Mouse (Mus musculus) urinary bladder, adult 2 months (tissue): ENCODE measurements at regions not wholly inside any gene's neighbourhood (a gene's known extent, or its start where the extent isn't known, plus 50 kb on each side); places are given as distances from the start of the nearest gene placed in this dataset.

Experiments
- DNase-seq: peaks from one replicate; pipeline ENCODE4 v3.0.0; 2022; ENCODE audit warnings: low spot score

DNA sequence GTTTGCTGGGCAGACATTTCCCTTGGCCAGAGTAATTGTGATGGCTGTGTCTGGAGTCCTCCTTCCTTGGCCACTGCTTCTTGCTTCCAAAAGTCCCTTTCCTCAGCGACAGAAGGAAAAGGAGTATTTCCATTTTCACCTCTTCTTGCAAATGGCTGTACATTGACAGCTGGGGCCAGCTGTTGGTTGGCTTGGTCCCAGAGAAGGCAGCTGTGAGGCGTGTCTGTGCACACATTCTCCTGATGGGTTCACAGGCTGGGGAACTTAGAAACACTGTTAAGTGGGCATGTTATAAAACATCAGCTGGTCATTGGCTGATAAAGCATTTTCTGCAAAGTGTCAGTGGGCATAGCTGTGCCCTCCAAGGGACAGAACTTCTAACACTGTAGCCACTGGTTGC is 290.4 kb upstream of the Trpc7 start:
- DNase-seq = no peak

DNA sequence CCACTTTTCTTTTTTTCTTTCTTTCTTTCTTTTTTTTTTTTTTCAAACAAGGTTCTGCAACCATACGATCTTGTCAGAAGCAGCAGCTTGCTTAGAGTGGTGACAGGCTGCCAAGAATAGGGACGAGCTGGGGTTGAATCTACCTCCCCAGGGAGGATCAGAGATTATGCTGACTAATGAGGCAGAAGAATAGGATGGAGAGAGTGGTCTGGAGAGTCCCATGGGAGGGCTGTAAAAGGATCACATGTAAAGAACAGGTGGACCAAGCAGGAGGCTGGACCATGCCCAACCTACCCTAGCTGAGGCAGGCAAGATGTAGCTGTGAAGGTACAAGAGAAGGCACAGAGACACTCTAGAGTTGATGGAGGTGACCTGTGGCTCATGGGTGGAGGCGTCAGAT is 274.4 kb upstream of the Trpc7 start:
- DNase-seq = no peak

DNA sequence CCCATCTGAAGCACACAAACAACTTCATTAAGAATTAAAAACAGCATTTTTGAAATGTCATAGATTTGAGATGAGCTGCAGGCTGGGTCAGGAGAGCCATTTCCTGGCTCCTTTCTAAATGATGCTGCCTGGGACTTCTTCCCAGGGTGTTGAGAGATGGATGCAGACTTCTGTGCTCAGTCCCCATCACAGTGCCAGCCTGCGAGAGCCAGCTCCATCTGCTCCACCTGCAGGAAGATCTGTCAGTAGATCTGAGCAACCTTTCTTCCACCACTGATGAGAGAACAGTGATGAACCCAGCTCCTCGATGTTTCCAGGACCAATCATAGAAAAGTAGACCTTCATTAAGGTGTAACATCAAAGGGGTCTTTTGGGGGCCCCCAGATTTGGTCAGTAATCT is 273.8 kb upstream of the Trpc7 start:
- no peak for DNase-seq

DNA sequence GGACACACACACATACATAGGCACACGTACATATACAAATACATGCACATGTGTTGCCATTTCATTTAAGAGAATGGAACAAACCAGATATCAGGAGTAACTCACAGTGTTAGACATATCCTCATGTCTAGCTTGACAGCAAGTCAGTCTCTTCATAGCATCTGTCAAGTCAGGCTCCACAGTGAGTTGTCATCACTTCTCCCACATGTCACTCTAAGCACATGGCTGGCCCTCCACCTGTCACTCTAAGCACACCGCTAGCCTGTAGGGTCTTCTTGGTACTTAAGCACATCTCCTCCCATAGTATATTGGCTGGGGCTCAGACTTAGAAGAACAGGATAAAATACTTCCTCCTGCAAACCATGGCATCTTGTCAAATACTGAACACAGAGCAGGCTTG is 269.6 kb upstream of the Trpc7 start:
- DNase-seq = no peak

DNA sequence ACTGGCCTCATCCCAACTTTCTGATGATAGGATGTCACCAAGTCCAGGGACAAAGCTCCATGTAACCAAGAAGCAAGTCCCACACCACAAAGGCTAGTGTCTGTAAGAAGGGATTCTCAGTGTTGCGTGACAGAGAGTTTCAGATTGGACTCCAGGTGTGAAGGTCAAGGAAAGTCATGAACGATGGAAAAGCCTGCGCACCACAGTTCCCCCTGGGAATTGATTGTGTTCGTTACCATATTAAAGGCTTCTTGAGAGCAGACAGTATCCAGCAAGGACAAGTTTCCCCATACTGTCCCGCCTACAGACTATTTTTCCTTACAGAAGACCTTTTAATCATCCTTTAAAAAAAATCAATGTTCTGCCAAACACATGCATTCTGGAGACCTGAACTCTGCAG is 257.0 kb upstream of the Trpc7 start:
- DNase-seq = no peak

DNA sequence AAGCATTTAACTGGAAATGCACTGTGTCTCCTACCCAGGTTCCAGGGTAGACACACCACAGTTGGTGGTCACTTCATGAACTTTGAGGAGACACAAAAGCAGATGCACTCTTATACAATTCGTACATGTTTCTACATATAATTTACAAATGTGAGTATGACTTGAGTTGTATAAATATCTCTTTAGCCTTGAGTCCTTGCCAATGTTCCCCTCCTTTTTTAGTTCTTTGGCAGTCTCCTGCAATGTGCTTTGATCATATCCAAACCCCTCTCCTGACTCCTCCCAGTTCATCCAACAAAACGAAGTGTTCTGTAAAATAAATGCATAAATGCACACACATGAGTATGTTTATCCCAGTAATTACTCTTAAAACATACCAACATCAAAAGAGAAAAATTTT is 251.8 kb upstream of the Trpc7 start:
- DNase-seq = no peak

DNA sequence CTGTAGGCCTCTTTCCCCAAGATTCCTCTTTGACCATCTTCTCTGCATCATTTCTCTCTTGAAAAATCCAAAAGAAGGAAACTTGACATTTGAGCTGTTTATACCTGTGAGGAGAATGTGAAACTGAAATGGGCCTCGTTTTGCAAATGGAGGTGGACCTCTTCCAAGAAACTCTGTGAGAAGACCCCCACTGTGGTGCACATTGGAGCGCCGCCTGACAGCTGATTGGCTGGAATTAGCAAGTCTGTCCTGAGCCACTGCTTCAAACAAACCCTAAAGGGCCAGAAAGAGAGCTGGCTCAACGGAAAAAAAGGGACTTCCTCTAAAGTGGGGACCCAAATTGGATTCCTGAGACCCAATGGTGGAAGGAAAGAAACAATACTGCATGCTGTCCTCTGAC is 250.9 kb upstream of the Trpc7 start:
- no peak for DNase-seq

DNA sequence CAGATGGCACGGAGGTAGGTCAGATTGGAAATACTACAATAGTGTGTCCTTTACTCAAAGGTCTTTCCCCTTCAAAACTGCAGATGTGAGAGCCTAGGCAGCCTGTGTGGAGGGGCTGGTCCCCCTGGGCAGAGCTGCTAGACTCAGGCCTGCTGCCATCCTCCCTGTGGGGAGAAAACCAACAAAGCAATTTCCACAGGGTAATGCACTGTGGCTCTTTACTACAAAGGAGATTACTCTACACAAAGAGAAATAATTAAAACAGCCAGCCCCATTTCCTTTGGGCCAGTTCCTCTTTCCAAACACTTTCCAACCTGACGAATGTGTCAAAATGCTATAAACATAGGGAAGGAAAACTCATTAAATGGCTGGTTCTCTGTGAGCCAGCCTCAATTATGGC is 250.0 kb upstream of the Trpc7 start:
- no peak for DNase-seq

DNA sequence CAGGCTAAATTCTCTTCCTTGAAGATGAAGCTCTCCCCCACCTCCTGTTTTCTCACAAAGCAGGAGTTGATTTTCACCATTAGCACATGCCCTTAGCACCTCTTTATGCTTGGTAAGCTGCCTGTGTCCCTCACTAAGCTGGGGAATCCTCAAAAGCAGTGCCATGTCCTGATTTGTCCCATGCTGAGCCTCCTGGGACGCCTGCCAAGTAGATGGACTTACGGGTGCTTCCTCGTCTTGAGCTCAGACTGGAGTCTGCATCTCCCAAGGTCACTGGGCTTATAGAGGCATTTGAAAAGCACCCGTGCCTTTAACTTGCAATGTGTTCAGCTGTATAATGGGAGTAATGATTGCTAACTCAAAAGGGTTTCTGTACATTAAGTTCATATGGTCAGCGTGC is 247.1 kb upstream of the Trpc7 start:
- DNase-seq = no peak

DNA sequence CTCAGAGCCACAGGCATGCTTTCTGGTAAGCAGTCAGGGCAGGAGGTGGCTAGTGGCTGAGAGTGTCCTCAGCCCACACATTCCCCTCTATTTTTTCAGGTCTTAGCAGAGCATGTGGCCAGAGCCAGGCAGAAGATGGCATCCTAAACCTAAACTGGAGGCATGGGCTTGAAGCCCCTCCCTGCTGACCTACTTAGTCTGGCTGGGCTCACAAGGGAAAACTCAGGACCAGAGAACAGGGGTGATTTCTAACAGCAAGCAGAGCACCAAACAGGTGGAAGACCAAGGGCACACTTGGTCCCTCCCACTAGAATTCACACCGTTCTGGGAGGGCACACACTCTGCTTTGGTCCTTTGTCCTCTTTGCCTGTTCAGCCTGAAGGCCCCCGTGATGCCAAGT is 246.6 kb upstream of the Trpc7 start:
- no peak for DNase-seq

DNA sequence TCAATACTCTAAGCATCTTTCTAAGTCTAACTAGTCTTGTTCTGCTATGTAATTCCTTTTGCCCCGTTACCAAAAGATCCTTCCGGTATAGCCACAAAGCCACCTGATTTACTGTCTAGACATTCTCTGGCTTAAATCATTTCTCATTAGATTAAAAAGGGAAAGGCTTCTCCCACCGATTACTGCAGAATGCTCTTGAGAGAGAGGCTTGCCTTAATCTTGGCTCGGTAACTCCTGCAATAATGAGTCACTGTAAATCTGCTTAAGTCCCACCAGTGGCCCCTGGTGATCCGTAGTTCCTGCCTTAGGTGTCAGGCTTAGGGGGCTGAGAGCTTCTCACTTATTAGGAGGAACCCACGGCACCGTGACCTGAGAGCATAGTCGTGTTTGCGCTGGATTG is 220.1 kb upstream of the Trpc7 start:
- DNase-seq = no peak

DNA sequence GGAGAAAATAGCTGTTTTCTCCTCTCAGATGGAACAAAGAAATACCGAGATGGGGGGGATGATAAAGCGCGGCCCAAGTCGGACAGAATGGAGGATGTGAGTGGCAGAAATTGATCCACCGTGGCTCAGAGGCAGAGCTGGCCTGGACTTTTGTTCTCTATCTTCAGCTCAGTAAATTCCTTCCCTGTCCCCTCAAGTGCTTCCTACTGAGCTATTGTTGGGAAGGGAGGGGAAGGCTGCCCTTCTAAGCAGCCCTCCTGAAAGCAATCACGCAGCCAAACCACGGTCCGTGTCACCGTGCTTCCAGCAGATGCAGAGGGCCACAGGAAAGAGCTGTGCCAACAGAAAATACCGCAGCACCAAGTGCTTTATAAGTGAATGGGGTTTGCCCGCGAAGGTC is 212.2 kb upstream of the Trpc7 start:
- no peak for DNase-seq

DNA sequence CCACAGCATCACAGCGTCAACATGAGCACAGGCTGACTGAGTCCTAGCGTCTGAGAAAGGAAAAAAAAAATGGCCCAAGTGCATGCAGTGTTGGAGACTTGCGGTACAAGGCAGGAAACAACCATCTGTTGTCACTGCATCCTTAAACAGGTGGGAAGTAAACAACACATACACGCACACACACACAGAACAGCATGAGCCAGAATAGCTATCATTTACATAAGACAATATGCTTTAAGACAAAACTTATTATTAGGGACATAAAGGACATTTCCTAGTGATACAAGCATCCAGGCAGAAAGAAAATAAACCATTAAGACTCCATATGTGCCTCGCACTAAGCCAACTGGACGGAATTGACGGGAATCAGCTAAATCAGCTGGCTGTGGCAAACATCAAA is 203.8 kb upstream of the Trpc7 start:
- no peak for DNase-seq

DNA sequence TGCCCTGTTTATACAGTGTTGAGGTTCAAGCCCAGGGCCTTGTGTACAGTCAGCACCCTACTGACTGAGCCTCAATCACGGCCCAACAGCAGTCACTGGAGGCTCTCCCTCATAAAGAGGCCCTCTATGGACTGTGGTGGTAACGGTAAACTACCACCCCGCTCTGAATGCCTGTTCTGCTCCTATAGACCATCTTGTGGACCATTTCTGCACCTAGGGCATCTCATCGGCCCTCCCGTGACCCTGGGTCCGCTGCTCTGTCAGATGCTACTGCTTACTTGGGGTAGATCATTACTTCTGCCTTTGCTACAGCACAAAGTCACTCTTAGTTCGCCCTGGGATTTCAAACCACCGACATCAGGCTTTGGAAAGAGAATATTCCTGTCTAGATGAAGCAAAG is 196.1 kb upstream of the Trpc7 start:
- DNase-seq = no peak

DNA sequence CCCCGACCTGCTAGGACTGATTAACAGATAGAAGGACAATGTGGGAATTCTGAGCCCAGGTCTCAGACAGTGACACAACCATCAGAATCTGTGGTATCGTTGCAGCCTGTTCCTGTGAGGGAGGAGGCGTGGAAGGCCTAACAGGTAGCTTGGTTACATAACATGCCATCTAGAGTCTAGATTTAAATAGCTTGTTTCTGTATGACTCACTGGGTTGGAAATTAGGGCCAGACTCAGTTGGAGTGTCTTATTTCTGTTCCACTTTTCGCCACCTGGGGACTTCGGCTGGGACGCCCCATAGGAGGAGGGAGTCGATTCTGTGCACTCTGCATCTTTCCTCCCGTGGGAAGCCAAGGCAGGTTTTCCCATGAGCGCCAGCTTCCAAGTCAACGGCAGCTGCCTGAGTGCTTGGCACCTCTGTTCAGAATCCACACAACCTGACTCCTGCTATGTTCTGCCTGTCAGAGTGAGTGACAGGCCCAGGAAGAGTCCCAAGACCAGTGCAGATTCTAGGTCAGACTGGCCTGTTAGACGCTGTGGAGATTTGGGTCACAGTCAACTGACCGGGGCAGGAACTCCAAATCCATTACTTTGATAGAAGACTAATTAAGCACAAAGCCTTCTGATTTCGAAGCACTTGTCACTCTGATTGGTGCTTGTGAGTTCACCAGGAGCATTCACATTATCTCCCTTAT is 193.7 kb upstream of the Trpc7 start:
- no peak for DNase-seq

DNA sequence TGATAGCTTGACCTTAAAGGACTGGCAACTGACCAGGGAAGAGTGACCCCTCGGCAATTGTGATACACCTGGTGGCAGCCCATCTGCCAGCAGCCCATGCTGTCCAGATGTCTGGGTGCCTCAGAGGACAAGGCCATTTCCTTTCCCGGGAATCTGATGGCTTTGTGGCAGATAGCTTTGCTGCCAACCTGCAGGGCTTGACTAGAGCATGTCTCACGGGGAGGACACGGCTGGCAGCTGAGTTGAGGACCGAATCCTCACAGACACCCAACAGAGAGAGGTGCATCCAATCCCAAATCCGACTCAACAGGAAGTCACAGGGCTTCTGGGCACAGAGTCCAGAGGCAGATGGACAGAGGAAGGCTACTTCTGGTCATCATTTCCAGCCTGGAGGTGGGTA is 192.2 kb upstream of the Trpc7 start:
- DNase-seq = no peak

DNA sequence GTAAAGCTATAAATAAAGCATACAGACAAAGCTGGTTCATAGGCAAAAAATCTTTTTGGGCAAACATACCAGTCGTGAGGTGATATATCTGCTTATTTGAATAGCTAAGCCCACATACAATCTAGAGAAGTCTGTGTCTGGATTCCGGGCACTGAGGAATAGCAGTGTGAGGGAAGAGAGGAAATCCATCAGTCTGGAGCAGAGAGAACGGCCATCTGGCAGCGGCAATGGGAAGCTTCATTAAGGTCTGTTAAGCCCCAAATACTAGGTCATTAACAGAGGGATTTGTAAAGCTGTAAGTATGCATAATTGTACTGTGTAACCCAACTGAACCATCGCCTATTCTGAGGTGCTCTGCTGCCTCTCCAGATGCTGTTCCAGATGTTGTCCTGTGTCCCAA is 191.6 kb upstream of the Trpc7 start:
- no peak for DNase-seq

DNA sequence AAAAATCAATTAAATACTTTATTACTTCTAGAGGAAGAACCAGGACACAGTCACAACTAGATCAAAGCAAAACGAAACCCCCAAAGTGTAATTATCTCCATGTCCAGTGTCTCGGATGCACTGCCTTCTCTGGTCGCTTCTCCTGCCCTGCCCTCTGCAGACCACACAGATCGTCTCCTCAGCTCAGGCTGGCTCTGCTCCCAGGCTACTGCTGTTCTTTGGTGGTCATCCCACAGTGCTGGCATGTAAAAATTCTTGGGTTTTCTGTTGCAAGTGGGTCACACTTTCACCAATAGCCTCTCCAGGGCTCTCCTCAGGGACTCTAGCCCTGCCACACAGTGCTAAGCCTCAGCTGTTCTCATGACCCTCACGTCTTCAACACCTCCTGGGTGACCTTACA is 188.0 kb upstream of the Trpc7 start:
- DNase-seq = no peak

DNA sequence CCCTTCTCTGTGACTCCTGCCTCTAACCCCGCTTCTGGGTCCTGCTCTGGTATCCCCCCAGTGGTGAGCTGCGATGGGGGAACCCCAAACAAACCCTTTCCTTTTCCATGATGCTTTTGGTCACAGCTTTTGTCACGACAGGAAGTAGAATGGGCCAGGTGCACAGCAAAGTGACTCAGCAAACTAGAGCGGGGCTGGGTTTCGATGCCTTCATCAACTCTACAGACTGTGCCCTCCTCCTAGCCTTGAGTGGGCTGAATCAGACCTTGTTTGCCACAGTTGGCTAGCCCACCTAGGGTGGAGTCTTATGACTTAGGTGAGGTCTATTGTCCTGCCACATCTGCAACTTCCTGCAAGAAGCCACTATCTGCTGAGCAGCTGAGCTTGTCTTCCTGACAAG is 174.7 kb upstream of the Trpc7 start:
- DNase-seq = no peak

DNA sequence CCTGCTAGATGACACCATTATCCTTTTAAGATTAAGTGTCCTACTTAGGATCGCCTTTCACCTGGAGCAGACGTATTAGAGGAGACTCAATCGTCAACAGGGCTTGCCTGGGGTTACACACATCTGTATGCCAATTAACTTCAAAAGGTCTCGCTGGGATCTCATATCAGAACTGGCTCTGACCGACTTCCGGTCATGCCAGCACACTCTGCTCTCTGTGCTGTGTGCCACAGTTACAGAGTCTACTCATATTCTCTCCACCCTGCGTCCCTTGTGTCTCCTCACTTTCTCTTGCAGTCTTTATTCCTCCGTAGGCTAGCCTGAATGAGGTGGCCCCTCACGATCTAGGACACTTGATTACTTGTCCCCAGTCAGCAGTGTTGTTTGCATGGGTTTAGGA is 165.9 kb upstream of the Trpc7 start:
- no peak for DNase-seq

DNA sequence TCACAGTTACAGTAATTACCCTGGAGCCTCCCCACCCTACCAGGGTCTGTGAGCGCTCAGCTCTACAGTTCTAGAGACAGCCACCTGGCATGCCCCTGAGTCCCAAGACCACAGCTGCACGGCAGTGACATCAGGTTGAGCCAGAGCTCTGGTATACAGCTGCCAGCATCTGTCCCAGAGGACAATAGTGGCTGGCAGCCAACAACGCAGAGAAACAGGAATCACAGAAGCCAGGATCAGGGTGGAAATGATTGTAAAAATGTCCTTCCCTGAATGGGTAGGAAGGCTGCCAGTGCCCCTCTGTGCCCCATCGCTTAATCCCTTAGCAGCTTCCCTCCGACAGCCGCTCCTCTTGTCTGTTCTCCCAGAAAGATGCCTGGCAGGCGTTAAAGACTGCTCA is 165.3 kb upstream of the Trpc7 start:
- DNase-seq = no peak

DNA sequence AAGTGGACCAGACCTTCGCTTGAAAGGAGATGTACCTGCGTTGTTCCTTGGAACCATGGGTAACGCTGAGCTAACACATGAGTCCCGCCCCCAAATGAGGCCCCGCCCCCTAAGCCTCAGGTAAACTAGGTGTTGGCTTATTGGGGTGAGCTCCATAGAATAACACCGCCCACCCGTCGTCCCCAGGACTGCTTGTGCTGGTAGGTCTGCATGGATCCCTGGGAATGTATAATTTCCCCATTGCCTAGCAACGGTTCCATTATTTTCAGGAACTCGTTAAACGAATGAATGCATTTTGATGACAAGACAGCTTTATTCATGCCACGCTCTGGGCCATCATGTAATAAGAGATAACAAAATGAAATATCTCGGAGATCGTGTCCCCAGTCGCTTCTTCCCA is 161.0 kb upstream of the Trpc7 start:
- DNase-seq = no peak

DNA sequence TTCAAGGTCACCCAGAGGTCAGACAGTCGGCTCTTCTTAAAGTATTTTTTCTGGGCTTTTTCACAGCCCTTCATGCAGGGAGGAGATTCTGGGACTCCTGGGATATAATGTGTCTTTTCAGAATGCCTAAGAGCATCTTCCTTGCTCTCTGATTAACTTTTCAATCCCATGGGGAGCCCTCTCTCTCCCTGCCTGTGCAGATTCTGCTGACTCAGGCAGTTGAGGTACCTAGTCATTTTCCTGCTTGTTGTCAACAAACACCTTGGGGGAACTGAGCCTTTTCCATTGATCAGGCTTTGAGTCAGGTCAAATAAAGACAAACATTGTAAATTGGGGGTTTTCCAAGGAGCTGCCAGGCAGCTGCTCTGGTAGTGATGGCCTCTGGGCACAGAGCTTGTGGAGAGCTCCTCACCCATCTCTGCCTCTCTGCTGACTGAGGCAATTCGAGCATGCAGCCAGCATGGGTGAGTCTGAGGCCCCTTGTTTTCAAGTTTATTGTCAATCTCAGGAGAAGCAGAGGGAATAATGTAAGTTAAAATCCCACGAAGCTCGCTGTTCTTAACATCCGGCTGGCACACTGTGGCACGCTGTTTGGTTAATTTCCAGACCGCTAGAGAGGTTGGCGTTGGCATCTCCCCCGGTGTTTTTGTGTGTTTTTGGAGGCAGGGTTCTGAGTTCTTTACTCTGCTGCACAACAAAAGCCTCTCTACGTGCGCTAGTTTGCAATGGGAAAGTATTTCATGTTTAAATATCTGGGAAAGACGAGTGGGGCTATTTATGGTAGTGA is 159.8 kb upstream of the Trpc7 start:
- DNase-seq = no peak

DNA sequence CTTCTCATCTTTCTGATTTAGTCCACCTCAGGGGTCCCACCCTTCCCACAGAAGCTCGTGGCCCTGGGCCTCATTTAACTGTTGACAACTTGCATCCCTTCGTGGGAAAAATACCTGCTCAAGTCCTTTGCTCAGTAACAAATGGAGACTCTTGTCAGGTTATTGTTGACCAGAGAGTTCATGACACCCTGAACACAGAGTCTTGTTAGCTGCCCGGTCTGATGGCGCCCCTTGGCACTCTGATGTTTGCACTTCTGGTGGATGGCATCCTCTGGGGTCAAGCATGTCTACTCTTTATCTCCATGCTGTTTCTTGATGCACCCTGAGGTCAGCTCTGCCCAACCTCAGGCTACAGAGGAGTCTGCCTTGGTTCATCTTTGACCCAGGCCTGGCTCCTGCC is 157.6 kb upstream of the Trpc7 start:
- DNase-seq = no peak
